Mouse (Mus musculus) cerebellum, adult 8-10 months (tissue): ENCODE data around the gene Bmpr2.

ENCODE experiments used
- DNase-seq: peaks from one replicate; pipeline ENCODE4 v3.0.0; 2022

Bmpr2 gene

DNA sequence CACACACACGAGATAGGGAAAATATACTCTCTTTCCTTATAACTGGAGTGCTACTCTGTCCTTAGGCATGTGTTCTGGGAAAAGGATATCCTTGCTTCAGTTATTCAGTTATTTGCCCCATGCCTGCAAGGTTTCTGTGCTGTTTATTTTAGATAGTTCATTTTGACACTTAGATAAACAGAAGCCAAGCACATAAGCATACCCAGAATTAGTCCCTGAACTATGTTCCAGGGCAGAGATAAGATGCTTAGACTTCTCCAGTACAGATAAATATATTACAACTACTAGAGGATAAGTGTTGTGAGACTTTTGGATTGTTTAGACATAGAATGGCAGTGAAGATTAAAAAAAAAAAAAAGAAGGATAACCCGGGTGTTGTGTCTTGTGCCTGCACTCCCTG lies 41.2 kb downstream of the Bmpr2 start:
- DNase-seq, result no peak

DNA sequence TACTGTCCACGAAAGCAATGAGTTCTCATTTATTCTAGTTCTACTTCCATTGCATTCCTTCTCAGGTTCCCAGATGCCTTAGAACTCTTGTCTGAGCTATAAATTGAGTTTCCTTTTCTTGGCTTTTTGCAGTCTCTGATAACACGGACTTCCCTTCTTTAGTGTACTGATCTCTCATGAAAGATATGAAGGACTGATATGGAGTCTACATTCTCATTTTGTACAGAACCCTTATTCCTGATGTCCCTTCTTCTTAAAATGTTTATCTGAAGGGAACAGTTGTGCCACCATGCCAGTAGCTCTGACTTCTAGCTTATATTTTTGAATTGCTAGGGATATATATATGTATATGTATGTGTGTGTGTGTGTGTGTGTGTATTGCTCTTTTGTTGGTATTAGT lies 46.7 kb downstream of the Bmpr2 start:
- DNase-seq, result no peak

DNA sequence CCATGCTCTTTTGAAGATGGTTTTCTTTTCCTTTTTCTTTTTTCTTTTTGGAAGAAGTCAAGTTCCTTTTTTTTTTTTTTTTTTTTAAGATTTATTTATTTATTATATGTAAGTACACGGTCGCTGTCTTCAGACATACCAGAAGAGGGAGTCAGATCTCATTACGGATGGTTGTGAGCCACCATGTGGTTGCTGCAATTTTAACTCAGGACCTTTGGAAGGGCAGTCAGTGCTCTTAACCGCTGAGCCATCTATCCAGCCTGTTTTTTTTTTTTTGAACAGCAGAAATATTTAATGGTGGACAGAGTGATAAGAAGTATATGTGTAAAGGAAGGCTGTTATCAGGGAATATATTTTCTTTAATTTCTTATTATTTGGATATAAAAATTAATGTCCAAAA lies 49.6 kb downstream of the Bmpr2 start:
- no peak for DNase-seq

DNA sequence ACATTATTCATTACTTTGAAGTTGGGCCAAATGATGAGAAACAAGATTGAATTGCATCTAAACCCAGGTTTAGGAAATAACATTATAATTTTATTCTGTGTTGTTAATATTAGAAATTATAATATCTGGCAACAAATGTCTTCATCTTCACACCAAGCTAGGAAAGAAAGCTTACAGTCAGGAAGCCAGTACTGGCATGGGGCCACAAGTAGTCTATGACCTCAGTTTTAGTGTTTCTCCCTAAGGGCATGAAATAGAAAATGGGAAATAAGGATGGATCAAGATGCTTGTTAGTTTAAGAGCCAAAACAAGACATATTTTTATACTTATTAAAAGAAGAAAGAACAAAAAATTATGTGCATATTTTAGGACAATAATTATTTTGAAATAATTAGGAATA lies 62.2 kb downstream of the Bmpr2 start:
- no peak for DNase-seq

DNA sequence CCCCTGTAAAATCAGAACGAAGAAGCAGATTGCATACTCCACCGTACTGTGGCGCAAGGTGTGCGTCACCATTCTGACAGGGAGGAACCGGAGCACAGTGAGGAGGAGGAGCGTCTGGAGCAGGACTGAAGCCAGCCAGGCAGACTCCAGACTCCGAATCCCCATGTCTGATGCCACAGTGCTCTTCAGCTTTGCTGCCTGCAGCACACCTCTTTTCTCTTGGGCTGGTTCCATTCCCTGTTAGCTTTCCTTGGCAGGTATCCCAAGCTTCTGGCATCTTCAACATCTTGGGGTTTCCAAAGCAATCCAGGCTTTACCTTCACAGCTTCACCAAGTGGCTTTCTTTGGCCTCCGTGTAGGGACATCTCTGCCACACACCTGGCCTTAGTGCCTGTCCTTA lies 63.4 kb downstream of the Bmpr2 start:
- peak; percentile 38 for DNase-seq

DNA sequence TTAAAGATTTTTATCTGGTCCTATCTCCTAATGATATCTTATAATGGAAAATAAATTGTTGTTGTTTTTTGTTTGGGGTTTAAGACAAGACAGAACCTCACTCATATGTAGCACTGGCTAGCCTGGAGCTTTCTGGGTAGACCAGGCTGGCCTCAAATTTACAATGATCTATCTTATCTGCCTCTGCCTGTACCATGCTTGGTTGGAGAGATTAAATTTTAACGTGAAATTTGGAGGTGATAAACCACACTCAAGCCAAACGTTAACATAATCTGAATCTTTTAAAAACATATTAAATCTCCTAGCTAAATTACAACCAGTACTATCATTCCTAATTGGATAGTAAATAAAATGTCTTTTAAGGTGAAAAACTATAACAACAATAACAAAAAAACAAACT lies 66.2 kb downstream of the Bmpr2 start:
- DNase-seq, result no peak

DNA sequence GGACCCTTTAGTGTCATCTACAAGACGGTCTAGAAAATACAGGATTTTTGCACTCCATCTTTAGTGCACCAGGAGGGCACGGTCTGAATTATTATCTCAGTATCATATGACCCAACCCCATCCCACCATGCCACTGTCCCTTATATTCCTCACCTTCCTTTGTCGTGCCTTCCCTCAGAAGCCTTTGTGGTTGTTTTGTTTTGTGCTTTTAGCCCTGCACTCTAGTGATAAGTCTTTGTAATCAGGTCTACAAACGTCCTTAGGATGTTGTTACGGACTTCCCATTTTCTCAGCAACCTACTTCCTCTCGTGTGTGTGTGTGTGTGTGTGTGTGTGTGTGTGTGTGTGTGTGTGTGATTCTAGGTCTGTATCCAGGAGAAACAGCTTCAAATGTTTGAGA lies 67.0 kb downstream of the Bmpr2 start:
- DNase-seq, result no peak

DNA sequence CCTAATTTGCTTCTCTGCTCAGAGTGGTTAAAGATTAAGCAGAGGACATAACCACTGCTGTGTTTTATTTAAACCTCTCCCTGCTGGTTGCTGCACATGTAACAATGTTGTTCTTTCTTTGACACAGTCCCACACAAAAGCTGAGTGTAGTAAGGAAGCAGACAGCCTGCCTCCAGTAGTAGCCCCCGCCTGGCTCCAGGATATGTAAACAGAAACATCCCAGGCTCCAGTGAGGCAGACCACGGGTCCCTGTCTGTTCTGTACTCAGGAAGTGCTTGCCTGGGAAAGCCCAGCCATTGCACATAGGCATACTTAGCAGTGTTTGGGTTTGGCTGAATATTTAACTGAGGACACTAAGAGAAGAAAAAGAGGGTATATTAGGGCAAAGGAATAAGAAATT lies 70.5 kb downstream of the Bmpr2 start:
- DNase-seq, result no peak

DNA sequence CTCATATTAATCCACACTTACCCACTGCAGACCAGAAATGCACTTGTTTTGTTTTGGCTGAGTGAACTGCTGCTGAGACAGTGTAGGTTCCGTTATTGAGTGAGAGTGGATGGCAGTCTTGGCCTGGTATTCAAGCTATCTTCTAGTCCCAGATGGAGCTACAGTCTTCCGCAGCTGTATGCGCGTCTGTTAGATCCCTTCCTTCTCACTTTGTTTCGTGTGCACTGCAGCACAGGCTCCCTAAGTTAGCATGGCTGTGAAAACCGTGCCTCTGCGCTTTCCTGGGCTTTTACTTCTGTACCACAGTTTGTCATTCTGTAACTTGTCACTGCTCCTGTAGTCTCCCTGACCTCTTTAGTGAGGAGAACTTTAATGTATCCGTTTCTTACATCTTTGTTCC lies 85.1 kb downstream of the Bmpr2 start:
- no peak for DNase-seq

DNA sequence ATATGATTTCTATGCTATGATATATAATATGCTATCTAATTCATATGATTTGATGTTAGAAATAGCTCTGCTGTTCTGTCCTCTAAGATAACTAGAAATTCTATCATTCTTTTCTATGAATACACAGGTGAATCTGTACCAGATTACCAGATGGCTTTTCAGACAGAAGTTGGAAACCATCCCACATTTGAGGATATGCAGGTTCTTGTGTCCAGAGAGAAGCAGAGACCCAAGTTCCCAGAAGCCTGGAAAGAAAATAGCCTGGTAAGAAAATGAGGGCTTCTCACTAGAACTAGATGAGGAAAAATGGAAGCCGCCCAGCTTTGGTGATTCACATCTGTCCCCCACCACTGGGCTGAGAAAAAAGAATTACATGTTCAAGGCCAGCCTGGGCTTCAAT lies 95.8 kb downstream of the Bmpr2 start:
- DNase-seq, result peak; percentile 33

DNA sequence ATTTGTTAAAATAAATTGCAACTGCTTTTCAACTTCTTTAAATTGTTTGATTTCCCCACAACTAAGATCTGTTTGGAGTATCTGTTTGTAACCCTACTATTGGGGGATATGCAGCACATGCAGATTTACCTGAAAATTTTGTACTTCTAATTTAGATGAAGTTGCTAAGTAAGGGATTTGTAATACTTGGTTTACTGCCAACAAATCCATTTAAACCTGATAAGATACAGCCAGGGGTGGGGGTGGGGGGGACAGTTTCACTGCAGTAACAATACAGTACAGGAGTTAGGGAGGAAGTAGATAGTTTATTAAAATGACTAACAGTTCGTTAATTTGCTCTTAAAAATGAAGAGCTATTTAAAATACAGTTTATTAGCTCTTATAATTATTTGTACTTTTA lies 98.9 kb downstream of the Bmpr2 start:
- no peak for DNase-seq

DNA sequence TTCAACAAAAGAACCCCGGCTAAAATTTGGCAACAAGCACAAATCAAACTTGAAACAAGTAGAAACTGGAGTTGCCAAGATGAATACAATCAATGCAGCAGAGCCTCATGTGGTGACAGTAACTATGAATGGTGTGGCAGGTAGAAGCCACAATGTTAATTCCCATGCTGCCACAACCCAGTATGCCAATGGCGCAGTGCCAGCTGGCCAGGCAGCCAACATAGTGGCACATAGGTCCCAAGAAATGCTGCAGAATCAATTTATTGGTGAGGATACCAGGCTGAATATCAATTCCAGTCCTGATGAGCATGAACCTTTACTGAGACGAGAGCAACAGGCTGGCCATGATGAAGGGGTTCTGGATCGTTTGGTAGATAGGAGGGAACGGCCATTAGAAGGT lies 104.8 kb downstream of the Bmpr2 start:
- no peak for DNase-seq

DNA sequence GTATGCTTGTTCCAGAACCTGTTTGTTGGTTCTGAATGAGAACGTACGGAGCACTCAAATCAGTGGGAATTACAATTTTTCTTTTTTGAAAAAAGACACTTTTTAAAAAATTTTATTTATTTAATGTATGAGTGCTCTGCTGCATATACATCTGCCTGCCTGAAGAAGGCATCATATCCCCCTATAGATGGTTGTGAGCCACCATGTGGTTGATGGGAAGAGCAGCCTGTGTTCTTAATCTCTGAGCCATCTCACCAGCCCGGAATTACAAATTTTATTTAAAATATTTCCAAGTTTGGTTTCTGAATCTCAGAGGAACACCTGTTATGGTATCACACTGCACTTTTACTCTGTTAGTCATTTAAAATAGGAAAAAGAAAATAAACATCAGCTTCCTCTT lies 110.8 kb downstream of the Bmpr2 start:
- no peak for DNase-seq

DNA sequence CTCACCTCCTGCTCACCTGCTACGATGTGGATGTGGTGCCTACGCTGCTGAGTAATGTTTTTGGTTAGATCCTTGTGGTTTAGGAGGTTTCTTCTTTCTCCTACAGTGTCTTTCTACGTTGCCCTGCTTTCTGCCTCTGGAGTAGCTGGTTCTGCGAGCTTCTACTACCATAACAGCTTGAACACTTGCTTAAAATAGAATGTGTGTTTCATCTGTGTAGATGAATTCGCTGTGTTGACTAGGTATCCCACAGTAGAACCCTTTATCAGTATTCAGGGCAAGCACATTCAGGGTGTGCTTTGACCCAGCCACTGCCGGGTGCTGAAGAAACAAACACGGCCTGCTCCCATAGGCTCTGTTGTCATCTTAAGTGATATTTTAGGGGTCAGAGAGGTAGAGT lies 114.9 kb downstream of the Bmpr2 start:
- no peak for DNase-seq

DNA sequence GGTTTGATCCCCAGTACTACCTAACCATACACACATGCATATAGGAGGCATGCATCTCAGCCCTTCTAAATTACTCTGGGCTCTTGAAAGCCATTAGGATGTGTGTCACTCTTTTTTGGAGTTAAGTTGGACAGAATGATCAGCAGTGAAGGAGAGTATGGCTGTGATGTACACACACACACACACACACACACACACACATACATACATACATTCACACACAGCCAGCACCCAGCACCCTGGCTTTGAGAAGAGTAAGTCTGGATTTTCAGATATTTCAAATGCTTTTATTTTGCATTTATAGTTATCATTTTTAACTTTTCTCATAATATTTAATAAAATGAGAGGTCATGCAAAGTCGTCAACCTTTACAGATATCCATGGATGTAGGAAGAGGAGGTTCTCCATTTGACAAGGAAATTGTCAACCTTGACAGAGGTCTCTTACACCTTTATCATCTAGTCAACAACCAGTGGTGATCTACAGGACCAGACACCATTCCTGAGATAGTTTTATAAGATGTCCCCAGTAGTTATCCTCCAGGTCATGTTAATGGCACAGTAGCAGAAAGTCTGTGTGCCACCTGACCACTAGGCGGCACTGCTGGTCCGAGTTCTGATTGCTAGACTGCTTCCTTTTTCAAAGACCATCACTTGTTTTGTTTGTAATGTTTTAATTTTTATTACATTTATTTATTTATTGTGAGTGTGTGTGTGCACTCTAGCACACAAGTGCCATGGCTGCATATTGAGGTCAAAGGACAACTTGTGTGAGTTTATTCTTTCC lies 120.3 kb downstream of the Bmpr2 start:
- peak; percentile 75 for DNase-seq

DNA sequence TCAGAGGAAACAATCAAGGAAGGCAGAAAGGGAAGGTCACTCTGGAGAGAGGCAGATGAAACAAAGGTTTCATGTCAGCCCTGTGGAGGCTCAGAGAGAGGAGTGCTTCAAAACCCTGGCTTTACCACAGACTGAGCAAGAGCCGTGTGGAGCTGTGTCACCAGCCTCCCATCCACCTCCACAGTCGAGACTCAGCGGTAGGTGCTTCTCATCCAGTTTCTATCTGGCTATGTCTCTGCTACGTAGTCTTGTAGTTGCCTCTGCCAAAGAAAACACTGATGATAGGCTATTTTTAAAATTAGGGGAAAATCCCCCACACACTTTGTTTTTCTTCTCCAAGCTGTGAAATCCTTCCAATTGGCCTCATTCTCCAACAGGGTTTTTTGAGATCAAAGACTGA lies 123.7 kb downstream of the Bmpr2 start:
- no peak for DNase-seq

DNA sequence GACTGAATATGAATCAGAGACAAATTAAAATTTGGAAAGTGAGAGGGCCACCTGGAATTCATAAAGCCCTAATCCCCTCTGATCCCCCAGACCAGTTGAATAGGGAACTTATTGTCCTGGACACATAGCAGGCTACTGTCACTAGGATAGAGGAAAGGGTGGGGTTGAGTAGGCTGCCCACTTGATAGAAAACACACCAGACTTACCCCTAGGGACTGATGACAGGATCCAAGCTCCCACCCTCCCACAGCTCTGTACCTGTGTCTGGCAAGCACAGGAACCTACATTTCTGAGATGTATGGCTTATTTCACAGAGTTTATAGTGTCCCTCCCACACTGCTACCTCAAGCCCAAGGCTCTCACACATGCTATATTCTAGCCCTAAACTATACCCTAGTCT lies 124.8 kb downstream of the Bmpr2 start:
- DNase-seq, result no peak

DNA sequence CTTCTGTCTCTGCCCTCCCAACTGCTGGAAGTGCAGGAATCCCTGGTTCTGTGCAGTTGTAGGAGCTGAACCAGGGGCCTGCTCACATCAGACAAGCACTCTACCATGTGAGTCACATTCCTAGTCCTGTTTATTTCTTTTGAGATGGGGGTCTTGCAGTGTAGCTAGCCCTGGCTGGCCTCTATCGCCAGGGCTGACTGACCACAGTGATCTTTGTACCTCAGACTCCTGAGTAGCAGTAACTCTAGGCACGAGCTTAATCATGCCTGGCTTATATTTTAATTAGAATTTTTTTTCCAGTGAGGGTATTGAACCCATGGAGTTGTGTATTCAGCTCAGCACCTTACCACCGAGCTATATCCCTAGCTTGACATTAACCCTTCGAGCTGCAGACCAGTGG lies 128.0 kb downstream of the Bmpr2 start:
- no peak for DNase-seq

DNA sequence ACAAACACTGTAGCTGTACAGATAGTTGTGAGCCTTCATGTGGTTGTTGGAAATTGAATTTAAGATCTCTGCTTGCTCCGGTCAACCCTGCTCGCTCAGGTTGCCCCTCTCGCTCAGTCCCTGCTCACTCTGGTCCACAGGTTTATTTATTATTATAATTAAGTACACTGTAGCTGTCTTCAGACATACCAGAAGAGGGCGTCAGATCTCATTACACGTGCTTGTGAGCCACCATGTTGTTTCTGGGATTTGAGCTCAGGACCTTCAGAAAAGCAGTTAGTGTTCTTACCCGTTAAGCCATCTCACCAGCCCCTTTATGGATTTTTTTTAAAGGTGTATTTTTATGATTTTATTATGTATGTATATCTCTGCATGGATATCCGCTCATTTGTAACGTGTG lies 129.6 kb downstream of the Bmpr2 start:
- DNase-seq, result no peak

DNA sequence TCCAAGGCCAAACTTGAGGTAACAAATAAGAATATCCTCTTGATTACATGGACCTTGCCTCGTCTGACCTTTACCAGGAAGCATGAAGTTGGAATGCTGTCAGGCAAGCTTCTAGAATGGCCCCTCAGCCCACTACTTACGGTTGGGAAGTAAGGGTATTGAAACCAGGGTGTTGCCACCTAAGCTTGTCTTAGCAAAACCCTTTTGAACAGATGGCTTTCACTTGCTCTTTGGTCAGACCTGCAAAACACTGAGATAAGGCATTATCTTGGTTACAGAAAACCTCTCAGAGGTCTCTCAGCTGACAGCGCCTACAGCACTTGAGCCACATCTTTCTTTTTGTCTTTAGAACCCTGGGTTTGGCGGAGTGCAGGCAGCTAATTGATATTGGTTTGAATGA lies 130.8 kb downstream of the Bmpr2 start:
- DNase-seq, result no peak

DNA sequence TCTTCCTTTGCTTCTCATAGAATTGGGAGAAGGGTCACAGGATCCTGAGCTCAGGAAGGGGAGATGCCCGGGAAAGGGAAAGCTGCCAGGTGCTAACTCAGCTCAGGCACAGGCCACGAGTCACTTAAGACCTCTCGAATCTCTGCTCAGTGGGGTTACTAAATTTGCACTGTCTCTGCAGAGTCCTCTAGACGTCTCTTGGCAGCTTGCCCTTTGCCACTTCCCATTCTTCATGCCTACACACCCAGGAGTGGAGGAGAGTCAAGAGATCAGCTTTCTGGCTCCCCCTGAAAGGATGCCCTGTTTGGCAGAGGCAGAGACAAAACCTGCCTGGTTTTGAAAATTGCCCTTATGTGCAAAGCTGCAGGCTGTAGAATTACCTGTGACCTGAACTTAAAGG lies 132.3 kb downstream of the Bmpr2 start:
- no peak for DNase-seq

DNA sequence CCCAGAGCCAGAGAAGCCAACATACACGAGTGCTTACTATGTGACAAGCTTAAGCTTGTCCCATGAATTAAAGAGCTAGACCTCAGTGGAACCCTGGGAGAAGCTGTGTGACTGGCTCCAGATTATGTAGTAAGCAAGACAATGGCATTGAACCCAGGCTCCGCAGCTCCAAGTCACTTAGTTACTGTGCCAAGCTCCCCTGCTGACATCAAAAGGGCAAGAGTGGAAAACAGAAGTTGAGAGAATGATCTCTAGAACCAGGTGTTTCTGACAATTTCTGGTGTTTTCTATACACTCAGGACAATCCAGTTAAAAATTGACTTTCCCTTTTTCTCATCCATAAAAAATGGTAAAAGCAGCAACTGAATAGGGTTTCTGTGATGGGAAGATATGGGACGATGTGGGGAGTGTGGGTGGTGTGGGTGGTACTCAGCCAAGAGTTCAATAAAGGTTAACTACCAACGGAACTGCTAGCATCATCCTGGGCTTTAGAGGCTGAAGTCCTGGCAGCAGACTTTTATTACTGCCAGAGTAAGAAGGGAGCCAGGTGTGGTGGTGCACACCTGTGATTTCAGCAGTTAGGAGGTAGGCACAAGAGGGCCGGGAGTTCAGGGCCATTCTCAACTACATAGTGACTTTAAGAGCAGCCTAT lies 134.1 kb downstream of the Bmpr2 start:
- DNase-seq, result no peak

DNA sequence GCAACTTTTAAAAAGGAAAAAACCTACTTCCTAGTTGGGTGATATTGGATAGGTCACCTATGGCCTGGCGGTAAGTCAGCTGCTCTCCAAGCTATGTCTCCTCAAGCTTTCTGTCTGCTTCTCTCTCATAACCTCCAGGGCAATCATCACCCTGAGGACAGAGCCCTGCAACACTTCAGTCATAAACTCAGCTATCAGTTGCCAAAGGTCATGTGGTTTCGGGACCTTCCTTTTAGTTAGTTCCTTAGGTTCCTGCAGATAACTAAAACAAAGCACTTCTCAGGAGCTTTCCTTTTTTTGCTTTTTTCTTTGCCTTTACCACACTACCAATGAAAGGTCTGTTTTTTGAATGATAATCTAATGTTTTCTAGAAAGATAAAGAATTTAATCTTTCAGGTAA lies 136.5 kb downstream of the Bmpr2 start:
- no peak for DNase-seq

DNA sequence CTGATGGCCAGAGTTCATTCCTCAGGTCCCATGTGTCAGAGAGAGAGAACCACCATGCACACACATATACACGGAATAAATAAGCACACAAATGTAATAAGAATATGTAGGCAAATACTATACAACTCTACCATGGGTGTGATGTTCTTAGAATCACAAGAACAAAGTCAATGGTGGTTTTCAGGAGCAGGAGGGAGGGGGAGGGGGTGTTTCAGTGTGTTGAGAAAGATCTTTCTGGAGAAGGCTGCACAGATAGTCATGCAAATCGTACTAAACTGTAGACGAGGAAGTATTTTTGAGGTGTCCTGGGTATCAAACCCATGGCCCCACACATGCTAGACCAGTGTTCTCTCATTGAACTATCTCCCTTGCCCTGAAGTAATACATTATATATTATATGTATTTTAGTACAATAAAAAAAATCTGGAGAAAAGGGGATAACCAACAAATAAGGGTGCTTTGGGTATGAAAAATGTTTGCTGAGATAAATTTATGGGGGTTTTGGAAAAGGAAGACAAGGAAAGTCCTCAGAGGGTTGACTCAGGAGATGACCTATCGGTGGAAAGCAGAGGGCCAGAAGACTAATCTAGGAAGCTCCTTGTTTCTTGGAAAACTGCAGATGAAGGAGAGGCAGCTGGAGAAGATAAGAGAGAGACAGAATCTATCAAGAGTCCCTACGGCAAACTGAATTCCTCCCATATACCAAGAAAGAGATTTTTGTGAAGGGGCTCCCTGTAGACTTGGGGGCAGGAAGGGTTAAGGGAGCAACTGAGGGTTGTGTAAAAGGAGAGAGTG lies 138.1 kb downstream of the Bmpr2 start:
- no peak for DNase-seq
